Mouse (Mus musculus) heart, embryonic 12.5 days (tissue): ENCODE results near the gene Emp3. TPM values are rescaled to one million over a fixed set of nuclear protein-coding genes. Genes with fewer than 3 reads are reported as not detected.
"Not testable (repeated sequence)": the region's sequence is repeated elsewhere in the genome, so short reads cannot be mapped to it uniquely, and the experiment has no call there.

ENCODE experiments used
- ATAC-seq: fragments of 200-750 bp; cut with Nextera tagmentation; 2 replicates; pipeline ENCODE4 v1.8.0; 2017; ENCODE audit warnings: moderate TSS enrichment, moderate library complexity; ENCODE audit not compliant: insufficient number of reproducible peaks, low FRiP score
- H3K27ac ChIP-seq: fragments of 300-500 bp; sonication (generic); 2 replicates; pipeline ENCODE4 v1.5.1; 2016; ENCODE audit warnings: mild to moderate bottlenecking, moderate library complexity; ENCODE audit not compliant: poor library complexity, severe bottlenecking
- H3K27me3 ChIP-seq: fragments of 300-500 bp; sonication (generic); replicated peaks from 2 replicates; pipeline ENCODE4 v1.6.1; 2016; ENCODE audit warnings: mild to moderate bottlenecking, moderate library complexity
- H3K36me3 ChIP-seq: fragments of 300-500 bp; sonication (generic); 2 replicates; pipeline ENCODE4 v1.6.1; 2016; ENCODE audit warnings: mild to moderate bottlenecking, moderate library complexity
- H3K4me1 ChIP-seq: fragments of 300-500 bp; sonication (generic); replicated peaks from 2 replicates; pipeline ENCODE4 v1.6.1; 2016; ENCODE audit warnings: mild to moderate bottlenecking
- H3K4me2 ChIP-seq: fragments of 300-500 bp; sonication (generic); 2 replicates; pipeline ENCODE4 v1.6.1; 2016; ENCODE audit warnings: mild to moderate bottlenecking, moderate library complexity
- H3K4me3 ChIP-seq: fragments of 300-500 bp; sonication (generic); 2 replicates; pipeline ENCODE4 v1.5.1; 2016; ENCODE audit warnings: mild to moderate bottlenecking
- H3K9ac ChIP-seq: fragments of 300-500 bp; sonication (generic); 2 replicates; pipeline ENCODE4 v1.6.1; 2016; ENCODE audit warnings: mild to moderate bottlenecking, moderate library complexity
- H3K9me3 ChIP-seq: fragments of 300-500 bp; sonication (generic); replicated peaks from 2 replicates; pipeline ENCODE4 v1.6.1; 2016; ENCODE audit warnings: mild to moderate bottlenecking, moderate library complexity
- WGBS: fragments of 180-500 bp; shearing (Covaris S2); methylation state at CpG from one replicate; pipeline ENCODE4 v1.1.7; 2016; 5-methylcytosine and 5-hydroxymethylcytosine counted together
- polyA plus RNA-seq: library from polyadenylated mRNA; unstranded; fragments of >200 nt; fragmentation: Nextera tagmentation; extraction: Ambion mirVana; gene quantifications from 2 replicates; pipeline ENCODE4 v1.2.1, GENCODE M21; 2016

The Emp3 gene
- polyA plus RNA-seq, 1 experiment from 2014 or later: 69.0 TPM

- Histone ChIP-seq H3K4me2 (no peak overlapping the region), H3K36me3 (peaks cover 31% of the 10 kb centered on the region), H3K27ac (no peak overlapping the region), H3K9ac (no peak overlapping the region), H3K27me3 (no peaks in the 10 kb centered on the region), H3K4me3 (no peak overlapping the region), H3K4me1 (peaks cover 26% of the 10 kb centered on the region), H3K9me3 (no peaks in the 10 kb centered on the region)
- ATAC-seq: no peak
- WGBS: 85% methylated on average over 5 of the region's 5 CpGs
These were observed 6.2 kb downstream of the Emp3 start for GRCm38 (mm10) chr7:45915011-45915410.

GRCm38 (mm10) chr7:45914067-45914466 is 7.1 kb downstream of the Emp3 start:
- no peaks in the 10 kb centered on the region for H3K9me3 ChIP-seq
- no peak overlapping the region for H3K27ac ChIP-seq

GRCm38 (mm10) chr7:45909145-45909544 is 12.1 kb downstream of the Emp3 start:
- Histone ChIP-seq H3K4me2 (no peak overlapping the region), H3K27me3 (no peaks in the 10 kb centered on the region), H3K27ac (no peak overlapping the region), H3K9me3 (no peaks in the 10 kb centered on the region), H3K4me1 (no peaks in the 10 kb centered on the region), H3K9ac (no peak overlapping the region), H3K36me3 (peaks cover 43% of the 10 kb centered on the region), H3K4me3 (no peak overlapping the region)
- ATAC-seq: no peak
- 83% methylated on average over 16 of the region's 16 CpGs for WGBS

More at GRCm38 (mm10) chr7:45914067-45914466, 7.1 kb downstream of the Emp3 start:
- no peak overlapping the region for H3K4me2 ChIP-seq
- no peak for ATAC-seq
- H3K9ac ChIP-seq: no peak overlapping the region
- 85% methylated on average over 6 of the region's 6 CpGs for WGBS
- no peaks in the 10 kb centered on the region for H3K27me3 ChIP-seq
- no peak overlapping the region for H3K4me3 ChIP-seq
- peaks cover 40% of the 10 kb centered on the region for H3K36me3 ChIP-seq
- H3K4me1 ChIP-seq: peaks cover 19% of the 10 kb centered on the region

GRCm38 (mm10) chr7:45908384-45908783 is 12.8 kb downstream of the Emp3 start:
- Histone ChIP-seq H3K4me2 (no peak overlapping the region), H3K9ac (no peak overlapping the region), H3K27me3 (no peaks in the 10 kb centered on the region), H3K36me3 (peaks cover 36% of the 10 kb centered on the region), H3K27ac (no peak overlapping the region), H3K9me3 (no peaks in the 10 kb centered on the region), H3K4me3 (no peak overlapping the region), H3K4me1 (no peaks in the 10 kb centered on the region)
- ATAC-seq: no peak

- no peaks in the 10 kb centered on the region for H3K27me3 ChIP-seq
- WGBS: 86% methylated on average over 9 of the region's 9 CpGs
- ATAC-seq: no peak
These were observed 14.6 kb downstream of the Emp3 start for GRCm38 (mm10) chr7:45906622-45907021.

GRCm38 (mm10) chr7:45902481-45903002 is 18.7 kb downstream of the Emp3 start:
- H3K27ac ChIP-seq: no peak overlapping the region

More at GRCm38 (mm10) chr7:45906622-45907021, 14.6 kb downstream of the Emp3 start:
- H3K4me1 ChIP-seq: no peaks in the 10 kb centered on the region
- H3K9ac ChIP-seq: no peak overlapping the region
- H3K4me2 ChIP-seq: no peak overlapping the region
- H3K27ac ChIP-seq: no peak overlapping the region
- no peak overlapping the region for H3K4me3 ChIP-seq
- no peaks in the 10 kb centered on the region for H3K9me3 ChIP-seq
- peaks cover 32% of the 10 kb centered on the region for H3K36me3 ChIP-seq

GRCm38 (mm10) chr7:45901562-45901961 is 19.6 kb downstream of the Emp3 start:
- 45% methylated on average over 5 of the region's 5 CpGs for WGBS
- no peaks in the 10 kb centered on the region for H3K27me3 ChIP-seq
- no peaks in the 10 kb centered on the region for H3K9me3 ChIP-seq
- 0 out of 2 replicates have a peak, but pooled peaks cover 3% of the 10 kb centered on the region for H3K4me1 ChIP-seq
- H3K4me3 ChIP-seq: no peak overlapping the region
- H3K27ac ChIP-seq: no peak overlapping the region
- H3K4me2 ChIP-seq: no peak overlapping the region
- no peaks in the 10 kb centered on the region for H3K36me3 ChIP-seq
- H3K9ac ChIP-seq: no peak overlapping the region
- ATAC-seq: no peak

More at GRCm38 (mm10) chr7:45902481-45903002, 18.7 kb downstream of the Emp3 start:
- Histone ChIP-seq H3K9me3 (no peaks in the 10 kb centered on the region), H3K4me1 (0 out of 2 replicates have a peak, but pooled peaks cover 3% of the 10 kb centered on the region), H3K9ac (no peak overlapping the region), H3K36me3 (peaks cover 4% of the 10 kb centered on the region; the same call in 1 of the 2 replicates), H3K4me2 (no peak overlapping the region), H3K27me3 (no peaks in the 10 kb centered on the region), H3K4me3 (no peak overlapping the region)
- no peak for ATAC-seq
- WGBS: 69% methylated on average over 12 of the region's 12 CpGs

- not testable (repeated sequence) for H3K27ac ChIP-seq, H3K36me3 ChIP-seq, H3K4me3 ChIP-seq, H3K27me3 ChIP-seq, H3K9me3 ChIP-seq, H3K4me1 ChIP-seq, H3K9ac ChIP-seq, ATAC-seq
- H3K4me2 ChIP-seq: peak overlapping the region; percentile 81
- WGBS: 65% methylated on average over 4 of the region's 4 CpGs
These were observed 23.1 kb downstream of the Emp3 start for GRCm38 (mm10) chr7:45898125-45898524.

- 2% methylated on average over 19 of the region's 19 CpGs for WGBS
- Histone ChIP-seq H3K9me3 (no peaks in the 10 kb centered on the region), H3K9ac (peak overlapping the region; percentile 82), H3K4me2 (peak overlapping the region; percentile 81), H3K36me3 (no peaks in the 10 kb centered on the region), H3K4me3 (peak overlapping the region; percentile 53), H3K4me1 (0 out of 2 replicates have a peak, but pooled peaks cover 3% of the 10 kb centered on the region), H3K27ac (peak overlapping the region; percentile 50), H3K27me3 (no peaks in the 10 kb centered on the region)
- ATAC-seq: peak; percentile 60
These were observed 23.9 kb downstream of the Emp3 start for GRCm38 (mm10) chr7:45897258-45897757.

GRCm38 (mm10) chr7:45896517-45897257 is 24.5 kb downstream of the Emp3 start, which contains the start of the genes Syngr4 and Tmem143:
Syngr4 (minus strand) TSS chr7:45896714.
Tmem143 (plus strand) TSS chr7:45896941.
- Histone ChIP-seq H3K4me1 (0 out of 2 replicates have a peak, but pooled peaks cover 3% of the 10 kb centered on the region), H3K4me2 (peak within 1 kb of the TSS; percentile 81), H3K9me3 (no peaks in the 10 kb centered on the region), H3K36me3 (no peaks in the 10 kb centered on the region), H3K4me3 (peak within 1 kb of the TSS; percentile 53), H3K27me3 (no peaks in the 10 kb centered on the region), H3K27ac (peak within 1 kb of the TSS; percentile 50), H3K9ac (peak within 1 kb of the TSS; percentile 82)
- WGBS: under 1% methylated on average over 40 of the region's 40 CpGs
- peak; percentile 90 for ATAC-seq

- Histone ChIP-seq H3K27me3 (no peaks in the 10 kb centered on the region), H3K4me1 (0 out of 2 replicates have a peak, but pooled peaks cover 3% of the 10 kb centered on the region), H3K4me3 (peak overlapping the region; percentile 15), H3K36me3 (no peaks in the 10 kb centered on the region), H3K4me2 (peak overlapping the region; percentile 81), H3K9ac (no peak overlapping the region), H3K9me3 (no peaks in the 10 kb centered on the region), H3K27ac (no peak overlapping the region)
- peak; percentile 2; the same call in 1 of the 2 replicates for ATAC-seq
- WGBS: 66% methylated on average over 6 of the region's 6 CpGs
These were observed 25.2 kb downstream of the Emp3 start for GRCm38 (mm10) chr7:45895931-45896516.
